Mouse (Mus musculus) thymus, adult 18-20 months (tissue): ENCODE measurements around the gene Hao1.

Experiments
- DNase-seq, 2 experiments: peaks; one replicate each; pipeline ENCODE4 v3.0.0; 2022; ENCODE audit warnings: mixed read lengths in 2 of 2

The Hao1 gene

GRCm38 (mm10) chr2:134554221-134554727 is at the start of gene Hao1:
TSS of gene Hao1 (minus strand) at chr2:134554368.
- DNase-seq, result no peak

GRCm38 (mm10) chr2:134591081-134591694 is 37.0 kb upstream of the Hao1 start:
- DNase-seq, result no peak

- no peak for DNase-seq
Observed at GRCm38 (mm10) chr2:134585243-134585642, 31.1 kb upstream of the Hao1 start.

DNA sequence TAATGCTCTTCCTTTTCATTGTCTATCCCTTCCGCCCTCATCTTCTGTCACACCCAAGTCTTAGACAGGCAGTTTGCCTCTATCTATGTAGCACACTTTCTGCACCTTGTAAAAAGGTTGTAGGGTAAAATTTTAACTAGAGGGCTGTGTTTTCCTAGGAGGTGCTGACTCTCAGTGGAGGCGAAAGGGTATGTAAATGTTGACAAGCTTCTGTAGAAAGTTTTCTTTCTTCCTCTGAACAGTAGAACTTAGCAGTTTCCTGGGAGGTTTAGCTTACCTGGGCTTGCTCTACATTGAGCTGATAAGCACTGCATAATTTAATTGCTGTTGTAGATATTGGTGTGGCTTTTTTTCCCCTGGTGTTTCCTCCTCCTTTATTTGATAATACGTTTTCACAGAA is 5.3 kb upstream of the Hao1 start:
- DNase-seq, result no peak

GRCm38 (mm10) chr2:134552358-134552757 is 1.8 kb downstream of the Hao1 start:
- DNase-seq, result no peak

GRCm38 (mm10) chr2:134549770-134550169 is 4.4 kb downstream of the Hao1 start:
- peak in 1 of 2 experiments; percentile 3 for DNase-seq

DNA sequence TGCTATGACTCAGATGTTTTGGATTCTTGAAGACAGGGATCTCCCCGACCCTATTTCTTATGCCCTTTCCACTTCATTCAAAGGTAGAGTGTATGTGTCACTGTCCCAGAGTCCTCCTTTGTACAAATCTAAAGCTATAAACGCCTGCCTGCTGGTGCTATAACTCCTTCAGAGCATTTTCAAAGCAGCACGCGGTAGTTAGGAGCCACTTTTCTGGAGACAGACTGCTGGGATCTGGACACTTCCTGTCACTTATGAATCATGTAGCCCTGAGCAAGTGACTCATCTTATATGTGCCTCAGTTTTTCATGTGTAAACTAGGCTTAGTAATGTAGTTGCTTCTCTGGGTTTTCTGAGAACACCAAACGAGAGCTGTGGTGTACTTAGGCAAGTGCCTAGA is 9.1 kb downstream of the Hao1 start:
- DNase-seq, result no peak

DNA sequence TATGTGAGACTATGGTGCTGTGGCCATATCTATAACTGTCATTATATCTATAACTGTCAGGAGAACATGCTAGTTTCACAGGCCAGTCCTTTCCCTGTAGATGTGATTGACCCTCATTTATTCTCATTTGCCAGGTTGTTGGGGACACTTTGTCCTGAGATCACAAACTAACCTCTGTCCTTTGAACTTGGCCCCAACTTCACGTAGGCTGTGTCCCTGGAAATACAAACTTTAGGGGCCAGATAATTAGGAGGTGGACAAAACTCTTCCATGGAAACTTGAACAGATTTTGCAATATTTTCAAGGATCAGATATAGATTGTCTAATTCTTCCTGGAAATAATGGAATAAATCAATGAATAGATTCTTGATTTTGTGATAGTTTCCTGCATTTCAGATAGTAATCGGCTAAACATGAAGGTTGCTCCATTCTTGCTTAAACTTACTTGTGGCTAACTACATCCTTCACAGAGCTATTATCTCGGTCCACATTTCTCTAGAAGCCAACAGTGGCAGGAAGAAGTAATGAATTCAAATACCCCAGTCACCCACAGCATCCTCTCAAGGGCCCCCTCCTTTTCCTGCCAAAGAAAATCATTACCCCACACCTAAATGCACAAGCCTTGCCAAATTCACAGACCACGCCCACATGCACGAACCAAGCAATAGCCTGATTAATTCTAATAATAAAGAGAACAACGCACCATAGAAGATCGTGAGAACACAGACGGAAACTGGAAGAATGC is 9.7 kb downstream of the Hao1 start:
- DNase-seq, result no peak

- no peak for DNase-seq
Observed at GRCm38 (mm10) chr2:134543501-134543900, 10.7 kb downstream of the Hao1 start.

- DNase-seq, result no peak
Observed at GRCm38 (mm10) chr2:134541019-134541418, 13.1 kb downstream of the Hao1 start.

DNA sequence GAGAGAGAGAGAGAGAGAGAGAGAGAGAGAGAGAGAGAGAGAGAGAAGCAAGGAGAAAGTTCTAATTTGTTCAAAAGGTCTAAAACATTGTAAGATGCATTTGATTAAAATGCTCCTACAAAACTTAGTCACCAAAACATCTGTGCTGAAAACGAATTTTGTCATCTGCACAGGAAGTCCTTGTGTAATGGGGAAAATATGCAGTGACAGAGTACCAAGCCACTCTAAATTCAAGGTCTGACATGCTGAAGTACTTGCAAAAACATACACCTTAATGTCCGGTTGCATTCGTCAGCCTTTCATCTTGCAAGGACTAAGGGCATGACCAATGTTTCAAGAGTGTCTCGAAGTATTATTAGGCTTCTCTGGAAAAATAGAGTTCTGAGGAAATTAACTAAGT is 15.7 kb downstream of the Hao1 start:
- no peak for DNase-seq

GRCm38 (mm10) chr2:134528122-134528810 is 25.9 kb downstream of the Hao1 start:
- no peak for DNase-seq

DNA sequence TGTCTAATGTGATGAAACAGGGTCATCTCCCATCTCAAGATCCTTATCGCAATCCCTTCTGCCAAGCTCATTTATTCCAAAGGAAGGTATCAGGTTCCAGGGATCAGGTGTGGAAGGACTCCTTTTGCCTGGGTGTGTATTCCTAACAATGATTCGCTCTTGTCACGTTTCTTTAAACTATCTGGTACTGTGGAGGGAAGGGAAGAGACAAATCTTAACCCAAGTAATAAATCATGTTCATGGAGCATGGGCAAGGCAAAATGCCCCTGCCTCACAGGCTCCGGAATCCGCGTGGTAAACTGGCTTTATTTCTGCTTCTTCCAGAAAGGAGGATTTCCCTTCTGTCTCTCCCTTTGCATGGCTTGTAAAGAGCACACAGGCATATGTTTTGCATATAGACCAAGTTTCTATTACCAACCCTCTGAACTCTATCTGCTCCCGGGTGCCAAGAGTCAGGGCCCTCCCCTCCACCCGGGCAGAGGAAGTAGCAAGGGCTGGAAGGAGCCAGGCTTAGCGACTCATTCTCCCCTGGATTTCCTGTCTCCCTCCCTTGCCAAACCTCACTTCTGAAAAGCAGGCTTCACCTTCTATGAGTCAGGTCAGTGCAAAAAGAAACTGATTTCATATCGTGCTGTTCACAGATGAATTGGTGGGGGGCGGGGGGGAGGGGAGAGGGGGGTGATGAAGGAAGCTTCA is 26.6 kb downstream of the Hao1 start:
- no peak for DNase-seq

- DNase-seq, result no peak
Observed at GRCm38 (mm10) chr2:134518042-134518441, 36.1 kb downstream of the Hao1 start.

DNA sequence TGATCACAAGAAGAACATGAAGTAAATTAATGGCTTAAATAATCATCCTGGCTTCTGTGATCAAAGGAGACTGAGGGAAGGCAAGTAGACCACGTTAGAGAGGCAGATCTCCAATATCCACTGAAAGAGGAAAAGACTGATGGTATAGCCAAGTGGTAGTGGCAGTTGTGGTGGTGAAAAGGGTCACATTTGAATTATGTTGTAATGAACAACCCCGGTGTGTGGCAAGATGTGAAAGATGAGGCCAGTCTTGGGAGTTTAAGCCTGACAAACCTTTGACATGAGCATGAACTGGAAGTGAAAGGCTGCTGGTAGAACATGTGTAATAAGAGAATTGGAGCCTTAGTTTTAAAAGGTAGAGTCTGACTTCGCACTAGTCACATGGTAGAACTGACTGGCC is 54.4 kb downstream of the Hao1 start:
- DNase-seq, result no peak

DNA sequence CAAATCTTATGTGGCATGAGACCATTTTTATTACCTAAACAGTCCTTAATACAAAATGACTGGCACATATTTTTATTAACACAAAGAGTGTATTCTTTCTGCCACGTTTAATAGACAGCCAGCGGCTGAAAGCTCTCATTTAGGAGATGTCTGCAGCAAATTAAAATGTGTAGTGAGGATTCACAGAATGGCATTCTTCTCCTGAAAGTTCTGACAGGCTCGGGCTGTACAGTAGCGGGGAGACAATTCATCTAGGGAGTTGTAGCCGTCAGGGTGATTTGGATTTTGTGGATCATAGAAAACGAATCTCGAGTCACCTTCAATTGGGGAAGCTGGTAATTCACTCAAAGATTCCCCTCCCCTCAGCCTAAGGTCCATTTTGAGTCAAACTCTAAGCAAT is 55.7 kb downstream of the Hao1 start:
- DNase-seq, result no peak

GRCm38 (mm10) chr2:134488671-134489070 is 65.5 kb downstream of the Hao1 start:
- no peak for DNase-seq

DNA sequence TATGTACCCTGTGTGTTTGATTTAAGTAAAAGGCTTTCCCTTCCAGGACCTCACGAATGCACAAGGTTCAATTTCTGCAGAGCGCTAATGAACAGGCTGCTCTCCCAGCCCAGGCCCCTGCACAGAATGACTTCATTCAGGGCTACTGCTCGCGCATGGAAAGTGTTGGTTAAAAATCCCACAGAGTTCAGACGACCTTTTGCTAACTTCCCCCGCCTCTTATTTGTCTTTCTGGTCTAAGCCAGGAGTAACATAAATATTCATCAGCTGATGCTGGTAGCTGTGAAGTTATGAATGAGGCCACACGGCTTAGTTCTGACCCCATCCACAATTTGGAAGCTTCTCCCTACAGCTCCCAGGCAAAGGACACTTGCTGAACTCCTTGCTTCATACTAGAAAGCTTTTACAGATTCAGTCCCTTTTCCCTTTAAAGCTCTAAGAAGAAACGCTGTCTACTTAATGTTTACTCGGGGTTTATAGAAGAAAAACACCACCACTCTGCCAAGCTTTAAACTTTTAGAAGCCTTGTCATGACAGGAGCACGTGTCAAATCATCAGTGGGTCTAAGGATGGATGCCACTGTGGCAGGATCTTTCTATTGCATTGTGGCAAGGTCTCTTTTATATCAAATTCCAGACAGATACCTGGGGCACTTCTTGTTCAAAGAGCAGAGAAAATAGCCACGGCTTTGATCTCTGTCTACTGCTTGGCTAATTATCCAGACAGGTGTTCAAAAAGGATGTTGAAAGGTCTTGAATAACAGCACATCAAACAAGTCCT is 67.9 kb downstream of the Hao1 start:
- no peak for DNase-seq

GRCm38 (mm10) chr2:134482683-134483082 is 71.5 kb downstream of the Hao1 start:
- no peak for DNase-seq

- DNase-seq, result no peak
Observed at GRCm38 (mm10) chr2:134481759-134482158, 72.4 kb downstream of the Hao1 start.

DNA sequence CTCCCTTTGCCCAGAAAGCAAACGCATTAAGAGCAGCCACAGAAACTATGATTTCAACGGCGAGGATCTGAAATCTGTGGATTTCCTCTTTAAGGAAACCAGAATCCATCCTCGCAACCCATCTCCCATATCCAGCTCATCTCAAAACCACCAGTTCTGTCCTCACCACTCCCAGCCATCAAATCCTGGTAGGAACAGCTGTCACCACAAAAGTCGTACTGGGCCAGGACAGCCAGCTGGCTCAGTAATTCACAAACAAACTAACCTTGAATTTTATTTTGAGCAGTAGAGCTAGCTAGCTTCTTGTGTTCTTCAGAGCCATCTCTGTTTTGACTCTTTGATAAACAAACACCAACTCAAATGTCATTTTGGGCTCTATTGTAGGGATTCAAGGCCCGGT is 73.0 kb downstream of the Hao1 start:
- no peak for DNase-seq

DNA sequence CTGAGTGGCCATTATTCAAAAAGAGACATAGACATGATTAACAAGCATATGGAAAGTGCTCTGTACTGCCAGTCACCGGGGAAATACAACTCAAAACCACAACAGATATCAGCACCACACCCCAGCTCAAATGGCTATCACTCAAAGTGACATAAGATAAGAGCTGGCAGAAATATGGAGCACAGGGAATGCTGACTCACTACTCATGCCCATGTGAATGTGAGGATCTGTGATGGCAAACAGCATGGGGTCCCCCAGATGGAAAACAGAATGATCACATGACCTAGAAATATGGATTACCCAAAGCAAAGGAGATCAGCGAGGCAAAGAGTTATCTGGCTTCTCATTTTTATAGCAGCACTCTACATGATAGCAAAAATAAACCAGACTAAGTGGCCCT is 89.0 kb downstream of the Hao1 start:
- DNase-seq, result no peak
